Mouse (Mus musculus) layer of hippocampus, adult 11-12 months (tissue): ENCODE data around the gene Rbfox2.

ENCODE experiments used
- DNase-seq: peaks from one replicate; pipeline ENCODE4 v3.0.0; 2022; ENCODE audit warnings: low spot score

Rbfox2 gene

DNA sequence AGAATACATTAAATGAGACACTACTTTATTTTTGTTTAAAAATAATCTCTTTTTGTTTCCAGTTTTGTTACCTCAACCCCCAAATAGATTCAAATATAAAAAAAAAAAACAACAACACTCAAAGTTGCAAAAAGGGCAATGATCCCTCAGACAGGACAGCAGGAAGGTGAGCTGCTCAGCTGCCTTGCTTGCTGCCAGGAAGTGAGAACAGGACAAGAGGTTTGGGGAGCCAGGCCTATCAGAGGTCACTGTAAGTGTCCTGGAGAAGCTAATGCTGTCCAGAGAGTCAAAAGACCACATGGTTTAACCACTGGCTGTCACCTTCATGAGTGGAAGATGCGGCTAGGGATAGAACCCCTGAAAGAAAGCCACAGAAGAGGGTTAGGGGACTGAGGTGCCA, 161.8 kb downstream of the Rbfox2 start:
- no peak for DNase-seq

DNA sequence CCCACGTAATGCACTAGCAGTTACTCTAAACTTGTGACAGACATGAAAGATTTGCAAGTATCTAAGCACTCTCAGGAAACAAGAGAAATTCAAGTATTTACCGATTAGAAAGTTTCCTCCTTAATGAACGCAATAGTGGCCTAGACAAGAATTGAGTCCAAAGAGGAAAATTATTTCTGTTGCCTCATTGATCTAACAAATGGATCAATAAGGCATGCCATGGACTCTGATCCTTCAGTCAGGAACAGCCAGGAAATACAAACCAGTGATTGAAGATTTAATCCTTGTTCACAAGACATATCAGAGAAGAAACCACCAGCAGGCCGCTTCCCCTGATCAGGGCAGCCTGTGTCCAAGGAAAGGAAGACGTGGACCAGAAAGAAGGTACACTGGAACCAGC, 164.0 kb downstream of the Rbfox2 start:
- no peak for DNase-seq

DNA sequence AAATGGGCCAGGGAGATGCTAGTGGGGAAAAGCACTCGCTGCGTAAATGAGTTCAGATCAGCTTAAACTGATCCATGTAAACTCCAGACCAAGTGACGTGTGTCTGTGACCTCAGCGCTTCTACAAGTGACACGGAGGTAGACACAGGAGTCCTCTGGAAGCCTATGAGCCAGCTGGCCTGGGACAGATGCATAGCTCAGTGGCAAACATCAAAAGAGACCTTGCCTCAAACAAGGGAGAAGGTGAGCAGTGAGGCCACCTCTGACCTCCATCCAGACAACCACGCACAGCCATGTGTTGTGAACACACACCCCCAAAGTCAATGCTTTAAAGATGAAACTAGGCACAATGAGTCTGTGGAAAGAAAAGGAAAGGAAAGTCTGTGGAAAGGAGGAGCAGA, 164.5 kb downstream of the Rbfox2 start:
- no peak for DNase-seq

DNA sequence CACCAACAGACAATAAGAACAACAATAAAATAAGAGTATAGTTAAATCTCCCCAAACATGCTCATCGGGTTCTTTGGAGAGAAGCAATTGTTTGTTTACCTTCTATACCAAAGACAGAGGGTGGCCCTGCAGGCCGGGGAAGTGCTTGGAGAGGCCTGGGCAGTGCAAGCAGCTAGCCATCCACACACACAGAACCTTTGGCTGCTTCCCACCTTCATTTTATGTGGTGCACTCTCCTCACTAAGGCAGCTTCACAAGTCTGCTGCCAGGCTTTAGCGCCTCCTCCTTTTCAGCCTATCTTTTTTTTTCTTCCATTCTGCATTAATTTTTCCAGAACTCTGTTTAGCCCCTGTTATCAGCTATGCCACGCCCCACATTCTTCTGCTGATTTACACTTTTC, 165.1 kb downstream of the Rbfox2 start:
- DNase-seq = no peak

DNA sequence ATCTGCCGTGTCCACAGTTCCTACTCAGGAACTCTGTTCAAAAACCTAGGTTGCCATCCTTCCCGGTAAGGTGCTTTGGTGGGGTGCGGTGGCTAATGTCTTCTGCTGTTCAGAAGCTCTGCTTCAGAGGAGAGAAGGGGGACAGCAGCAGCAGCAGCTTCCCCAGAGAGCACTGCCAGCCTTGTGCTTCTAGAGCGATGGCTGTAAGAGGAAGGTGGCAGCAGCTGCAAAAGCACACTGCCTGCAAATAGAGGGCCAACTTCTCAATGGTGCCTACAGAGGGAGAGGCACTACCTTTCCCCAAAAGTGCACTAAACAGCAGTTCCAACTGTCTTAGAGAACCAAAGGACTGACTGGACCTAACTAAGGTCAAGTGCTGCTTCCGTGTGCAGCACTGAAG, 168.5 kb downstream of the Rbfox2 start:
- DNase-seq = no peak

DNA sequence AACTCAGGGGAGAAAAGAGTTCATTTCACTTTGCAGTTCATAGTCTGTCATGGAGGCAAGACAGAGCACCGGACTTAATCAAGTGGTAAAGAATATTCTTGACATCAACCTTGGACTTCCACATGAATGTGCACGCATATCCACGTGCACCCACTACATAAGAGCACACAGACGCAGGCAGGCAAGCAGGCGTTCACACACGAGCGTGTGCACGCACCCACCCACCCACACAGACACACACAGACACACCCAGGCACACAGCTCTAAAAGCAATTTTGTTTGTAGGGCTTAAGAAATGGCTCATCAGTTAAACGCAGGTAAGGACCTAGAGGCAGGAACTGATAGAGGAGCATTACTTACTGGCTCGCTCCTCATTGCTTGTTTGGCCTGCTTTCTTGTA, 172.3 kb downstream of the Rbfox2 start:
- DNase-seq = no peak

DNA sequence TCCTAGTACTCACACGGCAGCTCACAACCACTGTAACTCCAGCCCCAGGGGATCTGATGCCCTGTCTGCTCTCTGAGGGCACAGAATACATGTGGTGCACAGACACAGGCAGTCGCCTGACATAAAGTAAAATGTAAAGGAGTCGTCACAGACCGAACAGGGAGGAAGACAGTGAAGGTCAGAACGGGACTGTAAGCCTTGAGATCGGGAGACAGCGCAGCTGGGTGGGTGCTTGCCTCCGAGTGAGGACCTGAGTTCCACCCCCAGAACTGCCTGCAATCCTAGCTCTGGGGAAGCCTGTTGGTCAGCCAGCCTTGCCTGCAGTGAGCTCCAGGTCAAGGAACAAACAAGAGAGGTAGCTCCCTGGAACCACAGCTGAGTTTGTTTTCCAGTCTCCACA, 177.7 kb downstream of the Rbfox2 start:
- DNase-seq = no peak

DNA sequence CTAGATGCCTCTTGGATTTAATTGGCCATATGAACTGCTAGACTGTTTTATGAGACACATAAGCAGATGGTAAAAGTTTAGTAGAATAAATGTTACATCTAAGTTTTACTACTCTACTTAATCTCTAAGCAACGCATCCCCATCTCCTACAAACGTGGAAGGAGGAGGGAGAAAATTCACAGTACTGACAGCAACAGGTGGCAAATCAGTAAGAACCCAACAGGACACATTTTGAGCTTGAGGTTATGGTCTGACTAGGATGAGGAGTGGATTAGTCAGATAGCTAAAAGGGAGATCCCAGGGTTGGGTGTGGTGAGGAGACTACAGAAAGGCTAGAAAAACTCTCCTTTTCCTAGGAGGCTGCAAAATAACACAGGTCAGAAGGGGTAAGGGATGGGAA, 179.1 kb downstream of the Rbfox2 start:
- DNase-seq = no peak

DNA sequence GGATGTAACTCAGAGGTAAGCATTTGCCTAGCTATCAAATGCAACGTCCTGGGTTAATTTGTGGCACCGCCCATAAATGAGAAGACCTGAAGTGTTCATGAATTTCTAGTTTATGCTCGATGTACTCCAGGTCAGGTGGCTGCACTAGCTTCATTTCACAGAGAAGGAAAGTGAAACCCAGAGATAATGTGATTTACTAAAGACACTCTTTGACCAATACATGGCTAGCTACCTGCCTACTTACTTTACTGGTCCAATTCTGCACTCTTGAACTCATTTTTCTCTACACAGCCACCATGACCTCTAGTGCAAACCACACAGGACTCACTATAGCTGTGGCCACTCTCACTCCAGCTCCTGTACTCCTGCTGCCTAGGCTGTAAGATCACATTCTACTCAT, 180.1 kb downstream of the Rbfox2 start:
- no peak for DNase-seq

DNA sequence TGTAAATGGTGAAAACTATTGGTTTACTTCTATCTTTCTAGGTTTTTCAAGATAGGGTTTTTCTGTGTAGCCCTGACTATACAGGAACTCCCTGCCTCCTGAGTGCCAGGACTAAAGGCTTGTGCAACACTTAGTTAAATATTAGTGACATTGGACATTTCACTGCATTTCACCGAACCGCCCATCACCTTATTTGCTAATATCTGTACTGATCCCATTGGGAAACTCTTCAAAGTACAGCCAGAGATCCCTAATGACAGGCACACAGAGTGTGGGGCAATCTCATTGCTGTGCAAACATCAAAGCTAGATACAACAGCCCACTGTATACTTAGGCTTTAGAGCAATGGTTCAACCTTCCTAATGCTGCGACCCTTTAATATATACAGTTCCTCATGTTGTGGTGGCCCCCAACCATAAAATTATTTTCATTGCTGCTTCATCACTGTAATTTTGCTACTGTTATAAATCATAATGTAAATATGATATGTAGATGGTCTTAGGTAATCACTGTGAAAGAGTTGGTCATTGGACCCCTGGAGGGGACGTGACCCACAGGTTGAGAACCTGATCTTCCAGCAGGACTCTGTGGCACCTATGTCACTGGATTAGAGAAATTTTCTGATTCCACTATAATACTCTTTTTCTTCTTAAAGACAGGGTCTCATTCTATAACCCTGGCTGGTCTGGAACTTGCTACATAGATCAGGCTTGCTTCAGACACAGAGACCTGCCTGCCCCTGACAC, 182.3 kb downstream of the Rbfox2 start:
- no peak for DNase-seq

DNA sequence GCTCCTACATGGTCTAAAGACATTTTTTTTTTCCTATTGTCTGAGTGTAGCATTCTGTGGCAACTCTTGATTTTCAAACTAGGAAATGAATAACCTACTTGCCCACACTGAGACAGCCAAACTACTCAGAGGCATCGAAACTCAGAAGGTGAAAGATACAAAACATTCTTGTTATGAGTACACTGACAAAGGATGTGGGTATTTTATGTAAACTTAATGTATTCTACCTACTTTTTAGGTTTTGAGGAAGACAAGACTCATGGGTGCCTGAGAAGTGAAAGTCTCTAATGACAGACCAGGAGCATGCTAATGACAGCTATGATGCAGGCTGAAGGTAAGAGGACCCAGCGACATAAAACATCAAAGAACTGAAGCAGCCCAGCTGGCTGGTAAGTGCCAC, 184.0 kb downstream of the Rbfox2 start:
- no peak for DNase-seq

DNA sequence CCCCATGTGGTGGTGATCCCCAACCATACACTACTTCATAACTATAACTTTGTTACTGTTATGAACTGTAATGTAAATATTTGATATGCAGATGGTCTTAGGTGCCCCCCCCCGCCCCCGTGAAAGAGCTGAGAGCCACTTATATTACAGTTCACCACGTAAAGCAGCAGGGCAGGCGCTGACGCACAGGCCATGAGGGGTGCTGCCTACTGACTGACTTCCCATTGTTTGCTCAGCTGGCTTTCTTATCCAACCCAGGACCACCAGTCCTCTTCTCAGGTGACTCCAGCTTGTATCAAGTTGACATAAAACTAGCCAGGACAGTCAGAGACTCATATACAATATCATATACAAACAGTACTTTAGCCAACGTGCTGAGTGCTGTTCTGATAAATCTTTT, 184.6 kb downstream of the Rbfox2 start:
- DNase-seq = no peak

DNA sequence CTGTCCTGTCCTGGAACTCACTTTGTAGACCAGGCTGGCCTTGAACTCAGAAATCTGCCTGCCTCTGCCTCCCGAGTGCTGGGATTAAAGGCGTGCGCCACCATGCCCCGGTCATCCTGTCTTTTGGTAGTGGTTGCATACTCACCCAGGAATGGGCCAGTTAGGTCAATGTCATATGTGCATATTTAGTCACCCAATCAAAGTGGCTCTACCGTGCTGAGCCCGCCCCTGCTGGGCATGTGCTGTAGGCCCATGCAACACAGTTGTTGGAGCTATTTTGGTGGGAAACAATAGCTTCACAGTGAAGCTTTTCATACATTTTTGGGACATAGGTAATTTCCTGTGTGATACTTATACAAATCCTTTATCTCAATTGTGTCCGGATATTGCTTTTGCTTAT, 187.1 kb downstream of the Rbfox2 start:
- DNase-seq = no peak

DNA sequence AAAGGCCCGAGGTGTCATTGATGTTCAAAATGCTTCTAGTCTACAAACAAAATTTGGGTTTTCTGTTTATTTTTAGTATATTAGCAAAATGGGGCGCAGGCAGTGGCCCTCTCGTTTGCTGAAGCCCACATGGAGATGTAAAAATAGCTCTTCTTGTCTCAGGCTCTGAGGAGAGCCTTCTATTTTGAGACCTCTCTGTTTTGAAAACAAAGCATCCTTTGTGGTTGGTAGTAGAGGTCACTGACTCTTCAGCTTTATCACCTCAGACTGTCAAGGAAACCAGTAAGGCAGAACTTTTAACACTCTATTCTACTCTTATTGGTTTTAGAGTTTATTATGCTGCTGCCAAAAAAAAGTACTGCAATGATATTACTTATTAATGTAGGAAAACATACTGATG, 189.6 kb downstream of the Rbfox2 start:
- DNase-seq = no peak

DNA sequence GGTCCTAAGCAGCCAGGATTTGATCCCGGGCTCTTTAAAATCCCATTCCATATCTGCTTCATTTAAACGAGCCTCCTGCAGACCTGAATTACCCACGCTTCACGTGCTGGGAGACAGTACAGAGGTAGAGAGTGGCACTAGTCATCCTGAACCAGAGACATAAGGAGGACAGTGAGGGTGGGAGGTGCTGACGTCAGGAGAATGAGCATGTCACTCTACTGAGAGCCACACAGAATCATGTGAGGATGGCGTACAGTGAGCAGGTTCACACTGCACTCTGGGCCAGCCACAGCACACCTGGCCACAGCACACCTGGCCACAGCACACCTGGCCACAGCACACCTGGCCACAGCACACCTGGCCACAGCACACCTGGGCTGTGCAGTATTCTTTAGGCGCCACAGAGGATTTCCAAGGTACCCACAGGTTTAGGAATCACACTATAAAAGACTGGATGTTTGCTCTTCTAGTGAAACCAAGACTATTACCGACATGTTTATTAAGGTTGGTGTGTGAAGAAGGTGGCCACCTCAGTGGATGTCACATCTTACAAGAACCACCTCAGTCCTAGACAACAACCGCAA, 190.6 kb downstream of the Rbfox2 start:
- no peak for DNase-seq

DNA sequence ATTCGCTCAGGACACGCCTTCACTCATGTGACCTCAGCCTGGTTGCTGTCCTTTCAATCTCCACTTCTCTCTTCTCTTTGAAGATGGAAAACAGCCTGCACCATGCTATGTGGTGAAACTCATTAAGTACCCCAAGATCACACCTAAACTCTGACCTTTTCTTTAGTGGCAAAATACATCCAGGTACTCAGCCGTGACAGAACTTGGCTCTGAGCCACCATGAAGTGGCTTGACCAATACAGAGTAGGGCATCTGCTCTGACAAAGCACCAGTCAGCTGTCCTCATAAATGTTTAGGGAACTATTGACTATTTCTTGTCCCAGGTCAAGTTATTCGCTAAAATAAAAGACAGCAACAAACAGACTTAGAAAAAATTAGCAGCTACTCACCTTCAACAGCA, 191.3 kb downstream of the Rbfox2 start:
- DNase-seq = no peak

DNA sequence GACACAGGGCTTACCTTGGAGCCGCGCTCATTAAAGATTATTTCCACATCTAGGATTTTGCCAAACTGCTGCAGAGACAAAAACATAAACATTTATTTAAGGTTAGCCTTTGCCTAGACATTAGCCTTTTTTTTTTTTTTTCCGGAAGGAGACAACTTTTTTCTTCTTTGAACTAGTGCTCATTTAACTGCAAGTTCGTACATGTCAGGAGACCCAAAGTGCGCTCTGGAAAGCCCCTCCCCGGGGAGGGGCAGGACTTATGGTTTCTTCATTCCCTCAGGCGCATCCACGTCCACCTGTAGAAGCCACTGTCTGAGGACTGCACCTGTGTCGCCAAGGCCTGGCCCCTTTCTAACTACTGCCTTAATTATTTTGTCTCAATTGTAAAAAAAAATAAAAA, 193.2 kb downstream of the Rbfox2 start:
- DNase-seq = no peak

DNA sequence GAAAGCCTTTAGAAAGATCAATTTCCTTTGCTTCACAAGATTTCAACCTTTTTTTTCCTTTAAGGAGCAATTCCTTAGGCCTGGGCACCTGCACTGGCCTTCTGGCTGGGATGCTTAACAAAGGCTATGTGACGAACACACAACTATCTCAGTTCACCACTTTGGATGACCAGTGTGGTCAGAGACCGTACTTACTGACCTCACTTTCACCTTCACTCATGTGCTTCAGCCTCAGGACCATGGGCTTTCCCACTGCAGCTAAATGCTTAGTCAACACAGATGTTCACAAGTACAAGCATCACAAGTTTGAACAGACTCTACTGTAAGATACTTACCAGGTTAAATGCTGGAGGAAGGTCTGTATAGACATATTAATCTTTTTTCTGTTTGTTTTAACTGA, 194.4 kb downstream of the Rbfox2 start:
- no peak for DNase-seq

DNA sequence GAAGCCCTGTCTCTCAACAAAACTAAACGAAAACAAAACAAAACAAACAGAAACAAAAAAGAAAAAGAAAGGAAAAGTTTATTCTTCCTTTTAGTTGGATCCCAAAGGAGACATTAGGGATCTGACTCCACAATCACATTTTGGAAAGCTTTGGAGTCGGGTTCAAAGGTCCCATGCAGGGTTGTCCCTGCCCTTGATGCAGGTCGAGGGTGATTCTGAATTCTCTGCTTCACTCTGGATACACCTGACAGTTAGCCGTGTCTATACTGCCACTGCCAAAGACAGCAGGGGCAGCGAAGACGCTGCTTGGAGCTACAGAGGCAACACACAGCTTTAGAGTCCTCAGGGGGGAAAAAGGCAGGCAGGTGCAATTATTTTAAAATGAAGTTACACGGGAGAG, 194.9 kb downstream of the Rbfox2 start:
- DNase-seq = no peak

DNA sequence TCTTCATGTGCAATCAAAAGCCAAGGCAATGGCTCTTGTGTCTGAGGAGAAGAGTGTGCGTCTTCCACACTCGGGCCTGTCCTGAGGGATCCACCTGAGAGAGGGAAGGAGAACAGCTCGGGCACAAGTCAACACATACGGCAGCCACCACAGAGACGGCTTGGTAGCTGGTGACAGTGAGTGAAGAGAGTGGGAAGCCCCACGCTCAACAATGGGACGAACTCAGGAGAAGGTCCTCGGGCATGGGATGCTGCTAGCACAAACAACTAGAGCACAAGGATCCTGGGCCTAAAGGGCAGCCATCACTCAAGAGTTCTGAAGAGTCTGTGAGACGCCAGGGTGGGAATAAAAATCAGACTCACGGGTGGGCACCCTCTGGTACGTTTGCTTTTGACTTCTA, 196.4 kb downstream of the Rbfox2 start:
- no peak for DNase-seq

DNA sequence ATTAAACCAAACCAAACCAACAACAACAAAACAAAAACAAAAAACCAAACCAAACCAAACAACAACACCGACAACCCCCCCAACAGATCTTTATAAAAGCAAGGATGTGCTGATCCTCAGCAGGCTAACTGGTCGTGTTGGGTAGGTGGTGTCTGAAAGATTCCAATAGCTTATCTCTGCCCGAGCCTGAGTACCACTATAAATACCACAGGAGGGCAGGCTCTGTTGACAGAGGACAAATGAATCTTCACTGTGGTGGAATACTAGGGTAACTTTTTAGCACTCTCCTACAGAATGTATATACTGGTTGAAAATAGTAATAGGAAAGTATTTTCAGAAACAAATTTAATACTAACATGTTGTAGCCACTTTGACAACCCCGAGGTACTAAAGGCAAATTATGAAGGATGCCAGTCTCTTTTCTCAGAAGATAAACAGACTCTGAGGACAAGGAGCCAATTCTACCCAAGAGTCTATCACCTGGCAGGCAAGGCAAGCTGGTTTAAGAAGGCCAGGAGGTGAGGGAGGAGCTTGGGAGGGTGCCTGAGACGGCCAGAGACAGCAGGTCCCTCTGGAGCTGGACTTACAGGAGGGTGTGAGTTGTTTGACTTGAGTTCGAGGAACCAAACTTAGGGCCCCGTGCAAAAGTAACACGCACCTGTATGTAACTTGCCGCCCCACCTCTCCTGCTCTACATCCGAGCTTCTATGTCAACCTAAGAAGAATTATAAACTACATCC, 199.5 kb downstream of the Rbfox2 start:
- no peak for DNase-seq

DNA sequence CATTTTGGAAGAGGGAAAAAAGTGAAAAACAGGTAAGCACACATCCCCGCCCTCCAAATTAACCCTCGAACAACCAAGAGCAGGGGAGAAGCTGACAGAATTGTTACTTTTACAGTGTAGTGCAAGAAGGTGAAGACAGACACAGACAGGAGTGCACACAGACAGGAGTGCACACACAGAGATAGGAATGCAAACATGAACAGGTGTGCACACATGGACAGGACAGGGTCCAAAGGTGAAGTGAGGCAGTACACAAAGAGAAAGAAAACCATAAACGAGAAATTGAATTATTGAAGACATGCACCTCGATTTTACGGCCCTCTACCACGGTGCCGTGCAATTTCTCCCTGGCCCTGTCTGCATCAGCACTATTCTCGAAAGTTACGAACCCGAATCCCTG, 201.5 kb downstream of the Rbfox2 start:
- DNase-seq = no peak

DNA sequence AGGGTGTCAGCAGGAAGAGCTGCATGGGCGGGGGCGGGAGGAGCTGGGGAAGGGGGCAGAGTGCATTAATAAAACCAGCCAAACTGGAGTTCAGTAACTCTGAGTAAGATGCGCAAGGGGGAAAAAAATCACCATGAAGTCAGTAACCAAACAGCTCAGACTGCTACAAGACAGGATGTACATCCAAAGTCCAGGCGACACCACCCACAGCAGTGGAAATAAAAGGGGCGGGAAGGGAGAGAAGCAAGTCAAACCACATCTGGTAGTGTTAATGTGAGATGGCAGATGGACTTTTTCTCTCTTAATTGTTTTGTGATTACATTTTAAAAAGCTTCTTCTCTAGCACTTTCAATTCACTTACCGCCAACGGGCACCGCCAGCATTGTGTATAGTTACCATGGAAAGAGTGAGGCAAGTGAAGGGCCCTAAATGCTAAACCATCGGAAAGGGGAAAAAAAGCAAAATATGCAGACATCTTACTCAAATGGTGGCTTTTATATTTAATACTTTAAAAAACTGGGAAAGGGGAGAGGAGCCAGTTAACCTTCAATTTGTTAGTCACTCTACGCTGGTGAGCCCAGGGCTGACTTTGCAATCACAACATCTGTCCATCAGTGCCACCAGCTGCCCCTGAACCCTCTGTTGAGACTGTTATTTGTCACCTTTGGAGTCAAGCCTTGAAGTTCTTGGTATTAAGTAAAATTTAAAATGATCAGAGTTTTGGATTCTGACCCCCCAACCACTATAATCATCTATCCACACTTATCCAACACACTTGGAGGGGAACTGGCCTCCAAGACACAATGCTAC, 202.2 kb downstream of the Rbfox2 start:
- DNase-seq = no peak
